Mouse (Mus musculus) embryonic facial prominence, embryonic 14.5 days (tissue): ENCODE data around the gene Scaf4. TPM values are rescaled to one million over a fixed set of nuclear protein-coding genes. Genes with fewer than 3 reads are reported as not detected.

Experiments
- ATAC-seq: fragments of 200-750 bp; cut with Nextera tagmentation; 2 replicates; pipeline ENCODE4 v1.8.0; 2017; ENCODE audit warnings: low read depth, moderate number of reproducible peaks, moderate TSS enrichment
- DNase-seq: peaks from one replicate; pipeline ENCODE4 v3.0.0-alpha.2; 2015; ENCODE audit warnings: low spot score
- H3K27ac ChIP-seq: fragments of 300-500 bp; sonication (generic); replicated peaks from 2 replicates; pipeline ENCODE4 v1.5.1; 2014; ENCODE audit warnings: low read depth, mild to moderate bottlenecking, low read length, moderate library complexity
- H3K27me3 ChIP-seq: fragments of 300-500 bp; sonication (generic); replicated peaks from 2 replicates; pipeline ENCODE4 v1.6.1; 2014; ENCODE audit warnings: low read length; ENCODE audit not compliant: control insufficient read depth, insufficient read depth
- H3K36me3 ChIP-seq: fragments of 300-500 bp; sonication (generic); 2 replicates; pipeline ENCODE4 v1.6.1; 2014; ENCODE audit warnings: low read length, mixed read lengths; ENCODE audit not compliant: control insufficient read depth, insufficient read depth
- H3K4me1 ChIP-seq: fragments of 300-500 bp; sonication (generic); 2 replicates; pipeline ENCODE4 v1.6.1; 2014; ENCODE audit warnings: antibody characterized with exemption, low read length; ENCODE audit not compliant: control insufficient read depth, insufficient read depth
- H3K4me2 ChIP-seq: fragments of 300-500 bp; sonication (generic); 2 replicates; pipeline ENCODE4 v1.6.1; 2014; ENCODE audit warnings: low read depth, mild to moderate bottlenecking, low read length, moderate library complexity, mixed read lengths
- H3K4me3 ChIP-seq: fragments of 300-500 bp; sonication (generic); 2 replicates; pipeline ENCODE4 v1.5.1; 2014; ENCODE audit warnings: low read depth, mild to moderate bottlenecking, low read length
- H3K9ac ChIP-seq: fragments of 300-500 bp; sonication (generic); 2 replicates; pipeline ENCODE4 v1.6.1; 2014; ENCODE audit warnings: low read depth, mild to moderate bottlenecking, low read length, moderate library complexity, mixed read lengths
- H3K9me3 ChIP-seq: fragments of 300-500 bp; sonication (generic); 2 replicates; pipeline ENCODE4 v1.6.1; 2016; ENCODE audit warnings: low read length; ENCODE audit not compliant: control insufficient read depth
- WGBS: fragments of 180-500 bp; shearing (Covaris S2); extraction: QIAGEN DNeasy Blood & Tissue Kit; methylation state at CpG from one replicate; pipeline ENCODE4 v1.1.7; 2014; 5-methylcytosine and 5-hydroxymethylcytosine counted together
- polyA plus RNA-seq: library from polyadenylated mRNA; unstranded; fragments of >200 nt; fragmentation: Nextera tagmentation; extraction: Ambion mirVana; gene quantifications from 2 replicates; pipeline ENCODE4 v1.2.1, GENCODE M21; 2014

Gene Scaf4
- polyA plus RNA-seq, 1 experiment from 2014 or later: 23.6 TPM

- H3K27ac ChIP-seq: no peak overlapping the region
- 77% methylated on average over 6 of the region's 6 CpGs for WGBS
- no peaks in the 10 kb centered on the region for H3K4me1 ChIP-seq
- H3K9me3 ChIP-seq: no peaks in the 10 kb centered on the region
- no peaks in the 10 kb centered on the region for H3K27me3 ChIP-seq
- H3K4me2 ChIP-seq: no peak overlapping the region
- ATAC-seq (no peak), DNase-seq (no peak)
- H3K4me3 ChIP-seq: no peak overlapping the region
- no peaks in the 10 kb centered on the region for H3K36me3 ChIP-seq
- H3K9ac ChIP-seq: no peak overlapping the region
Measured at GRCm38 (mm10) chr16:90180975-90181374, 103.3 kb downstream of the Scaf4 start.

GRCm38 (mm10) chr16:90179892-90180291, 104.4 kb downstream of the Scaf4 start:
- H3K9me3 ChIP-seq: no peaks in the 10 kb centered on the region
- no peak overlapping the region for H3K9ac ChIP-seq
- H3K4me1 ChIP-seq: no peaks in the 10 kb centered on the region
- no peak for DNase-seq
- H3K27me3 ChIP-seq: no peaks in the 10 kb centered on the region
- H3K4me3 ChIP-seq: no peak overlapping the region
- H3K36me3 ChIP-seq: no peaks in the 10 kb centered on the region
- 78% methylated on average over 5 of the region's 5 CpGs for WGBS
- ATAC-seq: no peak
- H3K4me2 ChIP-seq: no peak overlapping the region
- no peak overlapping the region for H3K27ac ChIP-seq

- Histone ChIP-seq H3K4me1 (no peaks in the 10 kb centered on the region), H3K9ac (no peak overlapping the region), H3K27me3 (no peaks in the 10 kb centered on the region), H3K9me3 (no peaks in the 10 kb centered on the region), H3K4me2 (no peak overlapping the region), H3K27ac (no peak overlapping the region), H3K36me3 (no peaks in the 10 kb centered on the region), H3K4me3 (no peak overlapping the region)
- no peak for DNase-seq
- 90% methylated on average over 3 of the region's 3 CpGs for WGBS
- no peak for ATAC-seq
Measured at GRCm38 (mm10) chr16:90178404-90178803, 105.9 kb downstream of the Scaf4 start.

- Histone ChIP-seq H3K4me2 (no peak overlapping the region), H3K4me1 (no peaks in the 10 kb centered on the region), H3K27me3 (no peaks in the 10 kb centered on the region), H3K36me3 (no peaks in the 10 kb centered on the region), H3K27ac (no peak overlapping the region), H3K4me3 (no peak overlapping the region), H3K9ac (no peak overlapping the region), H3K9me3 (no peaks in the 10 kb centered on the region)
- DNase-seq: peak; percentile 24
- 85% methylated on average over 8 of the region's 8 CpGs for WGBS
- peak; percentile 22; the same call in 1 of the 2 replicates for ATAC-seq
Measured at GRCm38 (mm10) chr16:90177425-90177824, 106.9 kb downstream of the Scaf4 start.

GRCm38 (mm10) chr16:90176472-90176871, 107.8 kb downstream of the Scaf4 start:
- Histone ChIP-seq H3K9ac (no peak overlapping the region), H3K4me1 (no peaks in the 10 kb centered on the region), H3K27ac (no peak overlapping the region), H3K27me3 (no peaks in the 10 kb centered on the region), H3K9me3 (no peaks in the 10 kb centered on the region), H3K36me3 (no peaks in the 10 kb centered on the region), H3K4me2 (no peak overlapping the region), H3K4me3 (no peak overlapping the region)
- ATAC-seq (peak; percentile 54; the same call in 1 of the 2 replicates), DNase-seq (peak; percentile 55)
- WGBS: 51% methylated on average over 10 of the region's 10 CpGs

Other genes starting within 250 kb of the Scaf4 start
- 31.0 and 34.6 TPM in 2 replicates for gene Tiam1, start 140.7 kb downstream of the Scaf4 start, polyA plus RNA-seq
- gene Sod1, start 63.7 kb downstream of the Scaf4 start, polyA plus RNA-seq: 1,098 and 1,130 TPM in 2 replicates
- 9.7 and 12.4 TPM in 2 replicates for gene Hunk, start 101.5 kb upstream of the Scaf4 start, polyA plus RNA-seq